13 mouse cellular contexts compared by ENCODE assay signal in genomic region chr5:87175780-87176179, GRCm38 (mm10). TPM values are rescaled to one million over a fixed set of nuclear protein-coding genes. Genes with fewer than 3 reads are reported as not detected.
"Had no signal": no experiment of that assay in that cellular context is flagged by ENCODE, and none has a peak within 500 bp of the region (broad histone marks: within the 10 kb centered on the region; RNA-seq: fewer than 3 reads in every experiment).

No protein-coding gene starts in this region.

RNA-seq across cellular contexts. Expression of gene Ugt2b5, which starts 35.7 kb away (rescaled TPM):
- polyA plus RNA-seq: heart, adult 2 months; heart, embryonic 11.5 days; heart, embryonic 12.5 days; heart, embryonic 13.5 days; heart, embryonic 14.5 days; heart, embryonic 15.5 days; heart, postnatal 0 days; hindbrain, embryonic 11.5 days; hindbrain, embryonic 12.5 days; hindbrain, embryonic 14.5 days; hindbrain, embryonic 15.5 days; hindbrain, postnatal 0 days; inflammation-experienced regulatory T-cells, adult 6 months had no signal
